Mouse (Mus musculus): ENCODE results near the gene Itpr1.

GRCm38 (mm10) chr6:108569460-108570187, 356.7 kb downstream of the Itpr1 start:
- TF ChIP-seq POLR2A (IDR thresholded peaks at IDR 0.05; ENCODE audit: insufficient read depth, low read depth, low read length) (no peak), CTCF (IDR thresholded peaks at IDR 0.05; ENCODE audit: insufficient read depth, low read depth, low read length) (no peak)

Measured in olfactory bulb, adult 2 months (tissue).